Mouse (Mus musculus) layer of hippocampus, postnatal 25 days (tissue): ENCODE results near the gene Tsacc. TPM values are rescaled to one million over a fixed set of nuclear protein-coding genes. Genes with fewer than 3 reads are reported as not detected.
"Not testable (repeated sequence)": the region's sequence is repeated elsewhere in the genome, so short reads cannot be mapped to it uniquely, and the experiment has no call there.

ENCODE experiments used
- DNase-seq, 2 experiments: peaks; one replicate each; pipeline ENCODE4 v3.0.0; 2022; ENCODE audit warnings: mixed read lengths in 2 of 2, low spot score in 1 of 2; ENCODE audit errors: extremely low spot score in 1 of 2
- total RNA-seq, 2 experiments: library from RNA; stranded (reverse); gene quantifications; 2 replicates each; pipeline ENCODE4 v1.2.3; 2021

Tsacc gene
- 10 to 100 TPM in 1 of 2 experiments, 1 to 10 TPM in 1; 3.2 to 10.5 TPM for total RNA-seq

GRCm38 (mm10) chr3:88296561-88297318 is at the start of gene Tsacc, which contains the start of gene Cct3:
Gene Tsacc, minus strand, starts transcription at chr3:88296999.
Gene Cct3, plus strand, starts transcription at chr3:88297116.
- DNase-seq, result peak; percentile 80 to 83

GRCm38 (mm10) chr3:88339006-88339405 is 42.2 kb upstream of the Tsacc start:
- DNase-seq, result no peak

- DNase-seq, result no peak
Observed at GRCm38 (mm10) chr3:88338316-88338715, 41.5 kb upstream of the Tsacc start.

- DNase-seq, result no peak
Observed at GRCm38 (mm10) chr3:88337367-88338020, 40.7 kb upstream of the Tsacc start.

GRCm38 (mm10) chr3:88336058-88337013 is 39.5 kb upstream of the Tsacc start, which contains the start of the genes Tmem79 and Smg5:
Gene Tmem79, minus strand, starts transcription at chr3:88336148.
Gene Smg5, plus strand, starts transcription at chr3:88336260.
- peak; percentile 91 to 95 for DNase-seq

GRCm38 (mm10) chr3:88335436-88336053 is 38.7 kb upstream of the Tsacc start:
- no peak for DNase-seq

GRCm38 (mm10) chr3:88334902-88335435 is 38.2 kb upstream of the Tsacc start:
- no peak for DNase-seq

- DNase-seq, result no peak
Observed at GRCm38 (mm10) chr3:88334029-88334658, 37.3 kb upstream of the Tsacc start.

- peak in 1 of 2 experiments; percentile 36 for DNase-seq
Observed at GRCm38 (mm10) chr3:88331282-88331681, 34.5 kb upstream of the Tsacc start.

- DNase-seq, result no peak
Observed at GRCm38 (mm10) chr3:88328956-88329355, 32.2 kb upstream of the Tsacc start.

- DNase-seq, result peak; percentile 20 to 55
Observed at GRCm38 (mm10) chr3:88324951-88325405, 28.2 kb upstream of the Tsacc start, which contains the start of gene Glmp. Gene Glmp, plus strand, starts transcription at chr3:88325023.

GRCm38 (mm10) chr3:88299172-88299571 is 2.4 kb upstream of the Tsacc start:
- no peak for DNase-seq

GRCm38 (mm10) chr3:88297321-88297851 is 587 bp upstream of the Tsacc start:
- no peak for DNase-seq

GRCm38 (mm10) chr3:88296110-88296560 is 664 bp downstream of the Tsacc start:
- DNase-seq, result no peak

GRCm38 (mm10) chr3:88295272-88295671 is 1.5 kb downstream of the Tsacc start:
- not testable (repeated sequence) for DNase-seq

GRCm38 (mm10) chr3:88291970-88292369 is 4.8 kb downstream of the Tsacc start:
- no peak for DNase-seq

GRCm38 (mm10) chr3:88288133-88288713 is 8.6 kb downstream of the Tsacc start:
- DNase-seq, result not testable (repeated sequence)

- no peak for DNase-seq
Observed at GRCm38 (mm10) chr3:88287110-88287509, 9.7 kb downstream of the Tsacc start, which contains the start of gene Gm38392. Gene Gm38392, minus strand, starts transcription at chr3:88287210.
